Mouse (Mus musculus) cerebellum, adult 2 months (tissue): ENCODE results near the gene L3mbtl1.

Experiments used
- CTCF ChIP-seq: fragments of 200-500 bp; IDR thresholded peaks from 2 replicates; pipeline ENCODE4 v1.5.1; 2011; ENCODE audit warnings: low read depth, mild to moderate bottlenecking, control low read depth, low read length, moderate library complexity, borderline replicate concordance; ENCODE audit not compliant: insufficient read depth
- POLR2A ChIP-seq: fragments of 200-500 bp; IDR thresholded peaks from 2 replicates; pipeline ENCODE4 v1.6.1; 2011; ENCODE audit warnings: low read length, control low read depth, borderline replicate concordance; ENCODE audit not compliant: insufficient read depth

DNA sequence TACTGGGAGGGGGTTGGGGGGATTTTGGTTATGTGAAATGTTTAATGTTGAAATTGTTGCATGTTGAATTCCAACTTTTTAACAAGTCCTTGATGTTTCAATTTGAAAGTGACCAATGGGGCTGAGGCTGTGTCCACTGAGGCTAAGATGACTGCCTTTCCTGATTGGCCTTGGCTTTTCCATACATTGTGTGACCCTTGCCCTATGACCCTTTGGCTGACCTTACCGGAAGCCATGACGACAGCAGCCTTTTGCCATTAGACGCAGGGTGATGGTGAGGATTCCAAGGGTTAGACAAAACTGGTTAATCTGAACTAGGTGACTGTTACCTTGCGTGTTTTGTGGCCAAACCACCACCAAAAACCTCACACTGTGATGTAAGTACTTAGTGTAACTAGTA is 10.6 kb upstream of the L3mbtl1 start:
- TF ChIP-seq CTCF (no peak), POLR2A (no peak)
